Mouse (Mus musculus) frontal cortex, adult (tissue): Measurements from ENCODE around the gene Tpo.

Experiments used
- ATAC-seq: cut with Nextera tagmentation; 2 replicates; pipeline ENCODE4 v1.9.2; 2017; ENCODE audit warnings: mild to moderate bottlenecking, moderate library complexity, mixed read lengths; ENCODE audit not compliant: low TSS enrichment

Gene Tpo

DNA sequence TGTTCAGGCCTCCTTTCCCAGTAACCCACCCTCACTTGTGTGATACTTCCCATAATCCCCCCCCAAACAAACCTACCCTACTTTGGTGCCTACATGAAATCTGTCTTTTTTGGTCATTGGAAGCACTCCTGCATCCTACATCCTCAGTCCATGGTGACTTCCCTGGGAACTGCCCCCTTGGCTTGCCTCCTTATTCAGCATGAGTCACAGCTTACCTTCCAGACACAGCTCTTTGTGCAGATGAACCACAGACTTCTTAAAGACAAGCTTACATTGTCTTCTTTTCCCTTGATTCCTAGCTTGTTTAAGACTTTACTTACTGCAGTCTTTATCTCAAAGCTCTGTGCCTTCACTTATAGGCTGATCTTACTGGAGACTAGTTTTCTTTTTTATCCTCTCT lies 112.0 kb downstream of the Tpo start:
- peak; percentile 41 for ATAC-seq

DNA sequence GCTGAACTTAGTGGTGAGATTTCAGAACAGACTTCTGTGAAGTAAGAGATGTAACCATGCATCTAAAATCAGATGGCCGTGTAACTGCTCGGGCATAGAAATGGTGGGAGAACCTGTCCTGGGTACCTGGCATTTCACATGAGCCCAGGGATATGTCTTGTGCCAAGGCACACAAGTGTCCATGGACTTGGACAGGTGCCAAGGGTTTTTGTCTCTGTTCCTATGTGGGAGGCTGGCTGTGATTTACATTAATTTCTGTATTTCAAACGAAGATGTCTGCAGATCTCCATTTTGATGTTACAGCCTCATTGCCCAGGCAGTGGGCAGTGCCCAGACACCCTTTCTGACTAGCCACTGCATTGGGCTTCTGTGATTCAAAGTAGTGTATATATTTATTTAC lies 115.3 kb downstream of the Tpo start:
- no peak for ATAC-seq

DNA sequence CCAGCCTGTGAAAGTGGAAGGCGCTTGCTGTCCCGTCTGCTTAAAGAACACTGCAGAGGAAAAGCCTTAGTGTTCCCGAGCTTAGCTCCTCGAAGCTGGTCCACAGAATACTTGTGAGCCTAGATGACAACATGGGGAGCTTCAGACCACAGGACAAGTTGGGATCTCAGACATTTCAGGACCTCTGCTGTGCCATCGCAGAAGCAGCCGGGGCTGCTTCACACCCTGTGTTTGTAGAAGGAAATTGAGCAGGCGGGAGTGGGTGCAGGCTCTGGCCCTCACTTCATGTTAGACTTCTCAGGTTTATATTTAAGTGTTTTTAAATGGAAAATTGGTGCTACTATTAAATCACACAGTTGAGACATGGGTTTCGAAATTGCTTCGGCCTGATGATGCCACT lies 116.9 kb downstream of the Tpo start:
- peak; percentile 73 for ATAC-seq

DNA sequence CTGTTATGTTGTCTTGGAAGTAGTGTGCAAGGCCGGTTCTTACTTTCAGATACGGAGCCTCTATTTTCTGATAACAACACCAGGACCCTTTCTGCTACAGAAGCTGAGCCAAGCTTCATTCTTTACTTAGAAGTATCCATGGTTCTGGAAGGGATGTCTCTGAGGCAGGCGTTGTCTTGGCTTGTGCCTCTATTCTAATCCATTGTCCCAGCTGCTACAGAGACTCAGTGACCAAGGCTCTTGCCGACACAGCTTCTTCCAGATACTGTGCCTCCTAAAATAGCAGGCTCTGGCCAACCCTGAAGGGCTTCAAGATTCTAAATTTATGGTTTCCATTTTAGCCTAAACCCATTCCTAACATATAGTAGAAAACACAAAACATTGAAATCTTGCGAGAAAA lies 123.7 kb downstream of the Tpo start:
- ATAC-seq, result peak; percentile 66

DNA sequence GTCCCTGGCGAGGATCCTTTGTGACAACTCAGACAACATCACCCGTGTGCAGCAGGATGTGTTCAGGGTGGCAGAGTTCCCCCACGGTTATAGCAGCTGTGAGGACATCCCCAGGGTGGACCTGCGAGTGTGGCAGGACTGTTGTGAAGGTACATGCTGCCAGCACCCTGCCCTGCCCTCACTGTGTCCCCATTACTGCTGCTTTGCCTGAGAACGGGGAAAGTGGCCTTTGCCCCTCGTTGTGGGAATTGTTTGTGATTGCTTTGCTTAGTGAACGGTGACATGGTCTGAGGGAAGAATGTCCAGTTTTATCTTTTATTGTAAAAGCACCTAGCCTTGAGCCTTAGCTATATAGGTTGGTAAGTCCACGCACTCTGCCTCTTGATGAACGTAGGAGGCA lies 125.8 kb downstream of the Tpo start:
- no peak for ATAC-seq
